Mouse (Mus musculus) left cerebral cortex, postnatal 36 days (tissue): ENCODE measurements around the gene Stk32b. TPM values are rescaled to one million over a fixed set of nuclear protein-coding genes. Genes with fewer than 3 reads are reported as not detected.

ENCODE experiments used
- DNase-seq, 2 experiments: peaks; one replicate each; pipeline ENCODE4 v3.0.0; 2021 to 2022; ENCODE audit warnings: low spot score in 2 of 2, mixed read lengths in 1 of 2
- intact Hi-C: fragments of 180-260 bp; cut with DNase I; formaldehyde crosslinking; loops from one replicate; pipeline ENCODE4 v1.15.1; 2025
- total RNA-seq, 2 experiments: library from RNA; stranded (reverse); gene quantifications; 2 replicates each; pipeline ENCODE4 v1.2.3; 2021

Gene Stk32b
- total RNA-seq, 2 experiments from 2014 or later: 1.4 to 2.3 TPM

DNA sequence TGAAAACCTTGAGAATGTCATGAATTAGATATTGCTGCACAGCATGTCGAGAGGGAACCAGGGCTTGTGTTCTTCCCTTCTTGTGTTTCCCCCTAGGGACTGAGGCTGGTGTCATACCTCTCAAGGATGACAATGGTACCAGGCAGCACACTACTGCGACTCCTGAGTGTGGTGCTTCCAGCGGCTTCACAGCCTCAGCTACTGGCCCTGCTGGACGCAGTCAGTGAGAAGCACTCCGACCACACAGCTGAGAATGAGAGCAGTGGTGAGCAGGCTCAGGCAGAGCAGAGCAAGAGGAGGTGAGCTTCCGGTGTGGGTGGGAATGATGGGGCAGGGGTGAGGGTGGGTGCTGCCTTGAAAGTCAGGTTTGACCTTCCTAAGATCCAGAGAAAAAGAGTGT is 297.9 kb downstream of the Stk32b start:
- DNase-seq: no peak
- intact Hi-C loops: no loop called here

Other genes with a start within 250 kb of the Stk32b start
- 1 to 10 TPM in 1 of 2 experiments, not detected in 1; 2.5 TPM for gene Cytl1, start 18.3 kb upstream of the Stk32b start, total RNA-seq
- gene Msx1, start 107.4 kb upstream of the Stk32b start, total RNA-seq: 1 to 10 TPM; 3.7 to 4.3 TPM